Mouse (Mus musculus) heart, postnatal 14 days (tissue): ENCODE results near the gene Actl11. TPM values are rescaled to one million over a fixed set of nuclear protein-coding genes. Genes with fewer than 3 reads are reported as not detected.

Source experiments
- DNase-seq, 2 experiments: peaks; one replicate each; pipeline ENCODE4 v3.0.0; 2021 to 2022
- intact Hi-C: fragments of 180-260 bp; cut with DNase I; formaldehyde crosslinking; loops from one replicate; pipeline ENCODE4 v1.15.1; 2025
- total RNA-seq, 2 experiments: library from RNA; stranded (reverse); gene quantifications; 2 replicates each; pipeline ENCODE4 v1.2.3; 2021

Gene Actl11
- total RNA-seq, 2 experiments from 2014 or later = not detected

- intact Hi-C loops = no loop called here
- DNase-seq = no peak
Observed at GRCm38 (mm10) chr9:107917895-107918608, 10.2 kb upstream of the Actl11 start.

DNA sequence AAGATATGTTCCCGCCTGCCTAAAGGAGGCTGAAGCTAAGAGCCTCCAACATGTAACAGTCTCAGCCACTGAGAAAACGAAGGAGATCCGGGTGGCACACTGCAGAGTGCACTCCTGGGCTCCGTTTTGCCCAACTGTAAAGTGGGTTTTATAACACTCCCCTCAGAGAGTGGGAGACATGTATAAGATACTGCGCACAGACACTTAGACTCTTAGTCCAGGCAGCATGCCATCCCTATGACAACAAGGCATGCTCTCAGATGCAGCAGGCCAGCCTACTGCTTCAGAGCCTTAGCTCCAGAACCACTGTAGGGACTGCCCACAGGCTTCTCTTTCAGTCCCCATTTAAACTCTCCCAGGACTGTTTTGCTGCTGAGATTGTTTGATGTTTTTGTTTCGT lies 9.4 kb upstream of the Actl11 start:
- intact Hi-C loops = no loop called here
- DNase-seq = no peak

DNA sequence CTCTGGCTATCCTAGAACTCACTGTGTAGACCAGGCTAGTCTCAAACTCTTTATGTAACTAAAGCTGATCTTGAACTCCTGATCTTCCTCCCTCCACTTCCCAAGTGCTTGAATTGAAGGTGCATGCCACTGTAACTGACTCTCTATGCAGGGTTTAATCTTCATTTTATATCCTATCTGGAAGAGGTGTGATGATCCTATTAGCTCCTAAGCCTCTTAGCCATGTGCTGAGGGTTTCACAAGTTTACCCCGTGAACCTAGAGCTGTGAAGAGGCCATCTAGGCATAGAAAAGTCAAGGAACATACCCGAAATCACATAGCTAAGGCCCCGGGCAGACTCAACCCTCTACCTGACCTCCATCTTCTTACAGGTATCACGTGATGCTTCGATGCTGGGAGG lies 8.8 kb upstream of the Actl11 start:
- intact Hi-C loops = no loop called here
- DNase-seq = no peak

GRCm38 (mm10) chr9:107923021-107923420 lies 5.2 kb upstream of the Actl11 start:
- intact Hi-C loops = loop anchor here (10.0 kb wide), 1 partner anchor 262 kb away; no protein-coding TSS in a partner anchor
- peak in 1 of 2 experiments; percentile 60 for DNase-seq

DNA sequence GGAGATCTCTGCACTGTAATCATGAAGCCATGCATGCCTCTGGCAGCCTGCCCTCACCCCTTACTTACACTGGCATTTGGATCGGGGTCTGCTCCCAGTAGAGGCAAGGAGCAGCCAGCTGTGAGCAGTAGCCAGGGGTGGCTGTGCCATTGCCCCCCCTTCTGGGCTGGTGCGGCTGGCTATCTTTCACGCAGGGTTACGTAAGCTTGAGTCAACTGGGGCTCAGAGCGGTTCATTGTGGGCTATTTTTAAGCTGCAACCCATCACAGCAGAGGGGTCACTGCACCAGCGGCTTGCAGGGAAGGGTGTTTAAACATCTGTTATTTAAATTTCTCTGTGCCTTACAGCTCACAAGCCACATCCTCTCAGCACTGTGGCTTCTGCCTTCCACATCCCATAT lies 4.3 kb upstream of the Actl11 start:
- intact Hi-C loops = loop anchor here (10.0 kb wide), 1 partner anchor 261 kb away; no protein-coding TSS in a partner anchor
- DNase-seq = peak; percentile 47 to 50

GRCm38 (mm10) chr9:107925251-107925650 lies 3.0 kb upstream of the Actl11 start:
- DNase-seq = no peak
- intact Hi-C loops = loop anchor here (10.0 kb wide), 1 partner anchor 260 kb away; no protein-coding TSS in a partner anchor

DNA sequence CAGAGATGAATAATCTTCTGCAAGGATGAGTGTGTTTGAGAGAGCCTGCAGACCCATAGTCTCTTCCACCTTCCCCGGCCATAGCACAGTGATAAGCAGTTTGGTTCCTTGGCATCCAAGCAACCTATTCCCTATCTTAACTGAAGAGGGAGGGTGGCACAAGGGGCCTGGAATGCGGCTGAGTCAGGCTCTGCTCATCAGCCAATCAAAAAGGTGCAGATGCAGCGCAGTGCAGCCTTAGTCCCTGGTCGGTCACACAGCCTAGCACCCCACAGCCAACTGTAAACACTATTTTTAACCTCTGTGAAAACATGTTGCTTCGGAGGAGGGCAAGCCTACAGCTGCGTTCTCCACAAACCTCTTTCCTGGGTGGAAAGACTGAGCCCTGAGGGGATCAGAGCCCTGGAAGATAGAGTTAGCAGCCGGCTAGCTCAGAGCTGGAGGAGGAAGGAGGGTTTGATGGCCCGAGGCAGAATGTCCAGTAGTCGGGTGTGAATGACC lies 1.3 kb upstream of the Actl11 start:
- no peak for DNase-seq
- intact Hi-C loops = loop anchor here (10.0 kb wide), 1 partner anchor 258 kb away; no protein-coding TSS in a partner anchor

DNA sequence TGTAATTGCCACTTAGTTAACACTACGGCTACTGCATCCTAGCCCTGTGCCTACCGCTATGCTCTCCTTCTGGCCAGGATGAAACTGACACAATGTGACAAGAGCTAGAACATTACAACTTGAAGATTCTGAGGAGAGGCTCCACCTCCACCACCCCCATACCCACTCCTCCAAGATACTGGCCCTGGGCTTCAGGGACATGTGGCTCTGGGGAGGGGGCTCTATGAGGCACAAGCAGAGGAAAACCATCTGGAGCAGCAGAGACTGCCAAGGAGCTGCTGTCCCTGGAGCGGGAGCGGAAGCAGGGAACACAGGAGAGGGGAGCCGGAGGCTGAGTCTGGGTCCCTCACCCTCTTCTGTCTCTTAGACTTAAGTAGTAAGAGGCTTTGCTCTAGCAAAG lies 520 bp upstream of the Actl11 start:
- DNase-seq = no peak
- intact Hi-C loops = loop anchor here (10.0 kb wide), 1 partner anchor 257 kb away; no protein-coding TSS in a partner anchor

DNA sequence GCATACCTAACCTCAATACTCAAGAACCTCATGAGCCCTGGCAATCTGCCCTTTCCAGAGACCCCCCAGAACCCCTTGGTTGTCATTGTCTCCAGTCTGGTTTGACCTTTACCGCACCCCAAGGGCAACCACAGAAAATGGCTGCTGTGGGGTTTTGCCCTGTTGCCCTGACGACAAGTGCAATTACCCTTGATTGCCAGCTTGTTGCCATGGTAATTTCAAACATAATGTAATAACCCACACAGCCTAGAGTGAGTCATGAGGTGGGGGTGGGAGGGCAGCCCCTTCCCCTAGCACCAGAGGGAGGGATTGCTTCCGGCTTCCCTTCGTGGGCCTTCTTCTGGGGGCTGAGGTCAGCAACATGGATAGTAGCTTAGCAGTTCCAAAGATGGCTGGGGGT lies 4.0 kb downstream of the Actl11 start:
- DNase-seq = no peak
- intact Hi-C loops = no loop called here

DNA sequence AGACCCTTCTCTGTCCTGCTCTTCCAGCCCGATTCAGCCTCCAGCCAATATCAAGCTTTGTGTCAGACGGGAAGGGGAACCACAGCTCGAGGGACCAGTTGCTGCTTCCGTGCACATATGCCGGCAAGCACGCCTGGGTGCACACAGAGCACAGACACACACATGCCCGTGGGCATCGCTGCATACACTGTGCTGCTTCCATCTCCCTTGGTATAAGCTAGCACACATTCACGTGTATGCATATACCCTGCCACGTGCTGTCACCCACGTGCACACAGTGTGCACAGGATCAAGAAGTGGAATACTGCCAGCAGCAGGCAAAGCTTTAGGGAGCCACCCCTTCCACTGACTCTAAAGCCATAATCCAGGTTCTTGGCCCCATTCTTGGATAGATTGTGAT lies 5.9 kb downstream of the Actl11 start:
- no peak for DNase-seq
- intact Hi-C loops = no loop called here

DNA sequence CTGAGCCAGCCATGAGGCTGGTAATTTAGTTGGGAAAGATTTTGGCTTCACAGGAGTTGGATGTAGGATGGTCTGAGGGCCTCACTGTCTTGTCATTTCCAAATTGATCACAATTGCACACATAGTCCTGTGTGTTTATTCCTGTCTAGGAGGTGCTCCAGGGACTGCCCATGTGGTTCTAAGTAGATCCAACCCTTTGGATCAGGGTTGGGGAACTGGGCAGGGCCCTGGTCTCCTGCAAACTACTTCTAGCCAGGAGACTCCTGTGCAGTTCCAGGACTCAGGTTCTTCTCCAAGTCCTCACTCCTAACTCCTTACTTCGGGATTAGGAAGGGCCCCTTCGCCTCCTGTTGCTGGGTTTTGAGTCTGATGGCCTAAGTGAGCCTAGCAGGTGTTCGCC lies 7.1 kb downstream of the Actl11 start, which contains the start of gene Camkv:
TSS of gene Camkv (plus strand) at position 301 of the 400 bp plus-strand sequence.
- intact Hi-C loops = no loop called here
- no peak for DNase-seq

DNA sequence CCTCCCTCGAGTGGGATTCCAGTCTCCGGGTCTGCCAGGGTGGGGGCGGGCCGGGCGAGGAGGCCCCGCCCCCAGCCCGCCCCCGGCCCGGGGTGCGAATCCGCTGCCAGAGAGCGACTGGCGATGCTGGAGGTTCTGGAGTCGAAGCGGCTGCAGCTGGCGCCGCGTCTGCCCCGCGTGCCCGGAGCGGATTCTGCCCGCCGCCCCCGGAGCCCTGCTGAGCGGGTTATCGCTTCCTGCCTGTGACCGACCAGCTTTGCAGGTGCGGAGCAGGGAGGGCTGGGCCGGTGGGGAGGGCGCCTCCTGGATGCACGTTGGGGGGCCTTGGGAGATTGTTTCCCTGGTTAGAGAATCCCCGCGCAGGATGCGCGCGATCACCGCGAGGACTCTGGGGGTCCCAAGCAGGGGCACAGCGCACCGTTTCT lies 7.5 kb downstream of the Actl11 start:
- intact Hi-C loops = no loop called here
- DNase-seq = peak in 1 of 2 experiments; percentile 28

DNA sequence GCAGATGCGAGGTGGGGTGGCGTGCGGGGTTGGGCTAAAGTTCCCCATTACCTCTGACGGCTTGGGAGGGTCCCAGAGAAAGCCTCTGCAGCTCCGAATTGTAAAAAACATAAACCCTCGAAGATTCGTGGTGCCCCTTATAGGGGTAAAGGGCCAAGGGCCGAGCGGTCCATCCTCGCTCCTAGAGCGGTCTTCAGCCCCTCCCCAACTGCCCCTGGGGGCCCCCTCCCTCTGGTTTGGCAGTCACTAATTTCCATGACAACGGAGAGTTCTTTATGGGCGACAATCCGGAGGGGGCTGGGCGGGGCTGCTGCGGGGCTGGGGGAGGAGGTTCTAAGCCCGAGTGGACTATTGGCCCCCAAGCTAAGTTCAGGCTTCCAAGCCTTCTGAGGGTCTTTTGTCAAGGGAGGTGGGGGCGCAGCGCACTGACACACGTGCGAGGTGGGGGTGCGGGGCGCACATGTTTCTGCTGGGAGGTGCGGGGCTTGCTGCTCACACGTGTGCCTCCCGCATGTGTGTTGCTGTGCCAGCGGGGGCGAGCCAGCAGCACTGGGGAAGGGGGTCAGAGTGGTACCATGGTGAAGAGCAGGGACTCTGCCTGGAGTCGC lies 8.1 kb downstream of the Actl11 start:
- intact Hi-C loops = no loop called here
- DNase-seq = no peak

GRCm38 (mm10) chr9:107936831-107937230 lies 8.6 kb downstream of the Actl11 start:
- intact Hi-C loops = no loop called here
- no peak for DNase-seq

DNA sequence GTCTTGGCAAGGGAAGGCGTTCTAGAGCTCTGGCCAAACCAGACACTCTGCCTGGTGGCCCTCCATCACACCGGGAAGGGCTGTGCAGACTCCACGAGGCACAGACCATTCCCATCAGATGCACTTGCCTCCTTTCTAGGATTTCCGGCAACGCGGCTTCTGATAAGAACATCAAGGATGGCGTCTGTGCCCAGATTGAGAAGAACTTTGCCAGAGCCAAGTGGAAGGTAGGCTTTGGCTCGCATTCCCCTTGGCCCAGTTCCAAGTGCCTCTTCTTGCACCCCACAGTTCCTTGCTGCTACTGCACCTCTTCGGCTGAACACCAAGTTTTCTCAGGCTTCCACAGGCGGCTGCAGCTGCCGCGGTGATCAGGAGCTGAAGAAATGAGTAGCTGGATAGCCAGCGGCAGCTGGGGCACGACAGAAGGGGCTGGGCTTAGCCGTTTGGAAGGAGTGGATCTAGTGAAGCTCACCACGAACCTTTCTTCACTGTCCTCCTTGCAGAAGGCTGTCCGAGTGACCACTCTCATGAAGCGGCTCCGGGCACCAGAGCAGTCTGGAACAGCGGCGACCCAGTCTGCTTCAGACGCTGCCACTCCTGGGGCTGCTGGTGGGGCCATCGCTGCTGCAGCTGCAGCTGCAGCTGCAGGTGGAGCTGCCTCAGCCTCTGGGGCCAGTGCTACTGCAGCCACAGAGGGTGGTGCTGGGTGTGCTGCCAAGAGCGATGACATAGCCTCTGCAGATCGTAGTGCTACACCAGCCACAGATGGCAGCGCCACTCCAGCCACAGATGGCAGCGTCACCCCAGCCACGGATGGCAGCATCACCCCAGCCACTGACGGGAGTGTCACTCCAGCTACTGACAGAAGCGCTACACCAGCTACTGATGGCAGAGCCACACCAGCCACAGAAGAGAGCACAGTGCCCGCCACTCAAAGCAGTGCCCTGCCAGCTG lies 19.2 kb downstream of the Actl11 start:
- DNase-seq = no peak

GRCm38 (mm10) chr9:107949184-107949921 lies 21.1 kb downstream of the Actl11 start:
- no peak for DNase-seq
- intact Hi-C loops = no loop called here

More for the DNA sequence above, 19.2 kb downstream of the Actl11 start:
- intact Hi-C loops = no loop called here

GRCm38 (mm10) chr9:107949922-107950235 lies 21.6 kb downstream of the Actl11 start, which contains the start of gene Traip:
Gene Traip, plus strand, starts transcription at chr9:107950136.
- DNase-seq = no peak
- intact Hi-C loops = loop anchor here (2.0 kb wide), 1 partner anchor 43 kb away; the partner anchor contains the start of gene Mst1r

GRCm38 (mm10) chr9:107950460-107951355 lies 22.4 kb downstream of the Actl11 start:
- peak; percentile 90 to 94 for DNase-seq

More at GRCm38 (mm10) chr9:107950460-107951355, 22.4 kb downstream of the Actl11 start:
- intact Hi-C loops = loop anchor here (2.0 kb wide), 1 partner anchor 44 kb away; the partner anchor contains the start of gene Mst1r
